Mouse (Mus musculus) embryonic fibroblast, embryonic 13.5 days (primary cell): ENCODE results near the gene H60b.
"Not testable (repeated sequence)": the region's sequence is repeated elsewhere in the genome, so short reads cannot be mapped to it uniquely, and the experiment has no call there.

ENCODE experiments used
- CTCF ChIP-seq: IDR thresholded peaks from 2 replicates; pipeline ENCODE4 v1.5.1; 2011; ENCODE audit warnings: mild to moderate bottlenecking, control low read depth, low read length, moderate library complexity, borderline replicate concordance; ENCODE audit not compliant: insufficient read depth
- POLR2A ChIP-seq: IDR thresholded peaks from 2 replicates; pipeline ENCODE4 v1.6.1; 2011; ENCODE audit warnings: low read depth, mild to moderate bottlenecking, control low read depth, low read length, moderate library complexity

DNA sequence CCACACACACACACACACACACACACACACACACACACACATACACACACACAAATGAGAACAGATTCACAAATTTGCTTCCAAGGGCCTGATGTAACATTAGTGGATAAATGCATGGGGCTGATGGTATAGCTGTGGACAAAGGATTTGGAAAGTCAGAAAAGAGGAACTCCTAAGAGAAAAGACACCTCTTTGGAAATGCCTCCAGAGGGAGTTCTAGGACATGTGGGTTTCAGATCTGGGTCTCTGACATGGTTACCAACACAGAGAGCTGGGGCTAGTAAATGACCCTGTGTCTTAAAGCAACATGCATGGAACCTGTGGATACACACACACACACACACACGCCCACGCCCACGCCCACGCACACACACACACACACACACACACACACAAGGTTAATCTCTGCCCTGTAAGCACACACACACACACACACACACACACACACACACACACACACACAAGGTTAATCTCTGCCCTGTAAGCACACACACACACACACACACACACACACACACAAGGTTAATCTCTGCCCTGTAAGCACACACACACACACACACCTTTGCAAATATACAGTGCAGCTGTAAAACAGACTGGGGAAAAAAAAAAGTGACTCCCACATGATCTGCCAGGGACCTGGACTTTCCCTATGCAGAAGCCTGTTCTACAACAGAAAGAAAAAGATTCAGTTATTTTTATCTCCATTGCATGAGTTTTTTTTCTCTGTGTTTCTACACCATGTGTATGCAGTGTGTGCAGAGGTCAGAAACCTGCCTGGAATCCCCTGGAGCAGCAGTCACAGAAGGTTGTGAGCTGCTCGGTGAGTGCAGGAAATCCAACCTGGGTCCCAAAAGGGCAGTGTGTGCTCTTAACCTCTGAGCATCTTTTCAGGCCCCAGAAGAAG, 14.3 kb downstream of the H60b start:
- not testable (repeated sequence) for TF ChIP-seq CTCF, POLR2A
